Mouse (Mus musculus): Measurements from ENCODE around the gene Tsc22d3.
A peak's percentile ranks its signal among the peaks of the same experiment; 100 is the strongest.

The Tsc22d3 gene

GRCm38 (mm10) chrX:140491884-140492571, 108.4 kb downstream of the Tsc22d3 start:
- DNase-seq = peak; percentile 9

GRCm38 (mm10) chrX:140490203-140490602, 110.3 kb downstream of the Tsc22d3 start:
- no peak for DNase-seq

Data from right cerebral cortex, postnatal 14 days (tissue).